In genomic region chr17:53478066-53478857, GRCm38 (mm10) we compare ENCODE assay signal across 8 mouse cellular contexts. TPM values are rescaled to one million over a fixed set of nuclear protein-coding genes. Genes with fewer than 3 reads are reported as not detected.
DNase-seq lines count a peak whose midpoint lies in the region; ATAC-seq and TF ChIP-seq lines count a peak whose summit lies in the region.

No protein-coding gene starts in this region.

- H3K4me3 ChIP-seq in cerebellum, adult 2 months (replicated peaks; ENCODE audit: insufficient read depth, low read depth, low read length) = peak overlapping the region; percentile 90
- H3K4me3 ChIP-seq in forebrain, embryonic 14.5 days (ENCODE audit: low read depth, low read length) = peak overlapping the region; percentile 93
- peak overlapping the region; percentile 99 for H3K4me3 ChIP-seq in liver, embryonic 13.5 days (replicated peaks)
- peak overlapping the region; percentile 83 for H3K4me3 ChIP-seq in stomach, embryonic 16.5 days (replicated peaks; ENCODE audit: low read length)

- H3K27ac ChIP-seq in cerebellum, adult 2 months (ENCODE audit: insufficient read depth, low read length) = peak overlapping the region; percentile 73
- H3K27ac ChIP-seq in forebrain, embryonic 14.5 days (ENCODE audit: low read depth, low read length) = peak overlapping the region; percentile 98
- H3K27ac ChIP-seq in liver, embryonic 13.5 days = peak overlapping the region; percentile 100
- peak overlapping the region; percentile 99 for H3K27ac ChIP-seq in stomach, embryonic 16.5 days (ENCODE audit: low read length)

- DNase-seq in cerebellum, adult 2 months = no peak
- no peak for DNase-seq in cerebellum, adult 11 months
- DNase-seq in ES-CJ7 (ENCODE audit: low read depth, low spot score) = peak; percentile 28
- peak; percentile 5 for DNase-seq in forebrain, embryonic 14.5 days (ENCODE audit: low spot score)
- DNase-seq in liver, embryonic 13.5 days = peak; percentile 8
- DNase-seq in ovary, postnatal 36 days (ENCODE audit: low spot score) = no peak
- DNase-seq in right cerebral cortex, postnatal 25 days = no peak

- H3K27me3 ChIP-seq in cerebellum, adult 2 months (ENCODE audit: control insufficient read depth, insufficient read depth, low read length) = no peaks in the 10 kb centered on the region
- H3K27me3 ChIP-seq in forebrain, embryonic 14.5 days (replicated peaks; ENCODE audit: control insufficient read depth, insufficient read depth, low read length) = no peaks in the 10 kb centered on the region
- no peaks in the 10 kb centered on the region for H3K27me3 ChIP-seq in liver, embryonic 13.5 days
- H3K27me3 ChIP-seq in stomach, embryonic 16.5 days (ENCODE audit: control insufficient read depth, insufficient read depth, low read length) = no peaks in the 10 kb centered on the region

- TF ChIP-seq CTCF in cerebellum, adult 2 months (IDR thresholded peaks at IDR 0.05; ENCODE audit: borderline replicate concordance, insufficient read depth, low read depth, low read length) = no peak

- peak overlapping the region; percentile 58 for H3K4me2 ChIP-seq in forebrain, embryonic 14.5 days (ENCODE audit: low read length)
- H3K4me2 ChIP-seq in liver, embryonic 13.5 days = peak overlapping the region; percentile 86
- peak overlapping the region; percentile 75 for H3K4me2 ChIP-seq in stomach, embryonic 16.5 days (ENCODE audit: low read depth, low read length)

- H3K4me1 ChIP-seq in cerebellum, adult 2 months (ENCODE audit: control insufficient read depth, insufficient read depth, low read length) = peaks cover 5% of the 10 kb centered on the region; the same call in 1 of the 2 replicates
- peaks cover 20% of the 10 kb centered on the region for H3K4me1 ChIP-seq in forebrain, embryonic 14.5 days (ENCODE audit: control insufficient read depth, insufficient read depth, low read length)
- H3K4me1 ChIP-seq in liver, embryonic 13.5 days (replicated peaks) = peaks cover 36% of the 10 kb centered on the region
- peaks cover 15% of the 10 kb centered on the region for H3K4me1 ChIP-seq in stomach, embryonic 16.5 days (ENCODE audit: control insufficient read depth, insufficient read depth, low read length)

- H3K36me3 ChIP-seq in forebrain, embryonic 14.5 days (ENCODE audit: control insufficient read depth, insufficient read depth, low read length) = no peaks in the 10 kb centered on the region
- no peaks in the 10 kb centered on the region for H3K36me3 ChIP-seq in liver, embryonic 13.5 days
- no peaks in the 10 kb centered on the region for H3K36me3 ChIP-seq in stomach, embryonic 16.5 days (ENCODE audit: control insufficient read depth, insufficient read depth, low read length)

- WGBS in cerebellum, adult 2 months = 8% methylated on average over 15 of the region's 15 CpGs
- WGBS in forebrain, embryonic 14.5 days = 6% methylated on average over 15 of the region's 15 CpGs
- WGBS in liver, embryonic 13.5 days (ENCODE audit: insufficient replicate concordance) = 7% methylated on average over 15 of the region's 15 CpGs
- WGBS in stomach, embryonic 16.5 days = 6% methylated on average over 15 of the region's 15 CpGs

- ATAC-seq in forebrain, embryonic 14.5 days = no peak
- peak; percentile 30; the same call in 1 of the 2 replicates for ATAC-seq in liver, embryonic 13.5 days (ENCODE audit: low read depth)
- ATAC-seq in stomach, embryonic 16.5 days (ENCODE audit: insufficient read depth, low FRiP score) = no peak

- peak overlapping the region; percentile 92 for H3K9ac ChIP-seq in forebrain, embryonic 14.5 days (ENCODE audit: low read length)
- peak overlapping the region; percentile 85 for H3K9ac ChIP-seq in liver, embryonic 13.5 days
- H3K9ac ChIP-seq in stomach, embryonic 16.5 days (ENCODE audit: low read length) = peak overlapping the region; percentile 86

- no peak for TF ChIP-seq POLR2A in cerebellum, adult 2 months (IDR thresholded peaks at IDR 0.05; ENCODE audit: borderline replicate concordance, insufficient read depth, low read length)

- no peaks in the 10 kb centered on the region for H3K9me3 ChIP-seq in forebrain, embryonic 14.5 days (replicated peaks; ENCODE audit: control insufficient read depth, low read length)
- H3K9me3 ChIP-seq in liver, embryonic 13.5 days (replicated peaks) = no peaks in the 10 kb centered on the region
- H3K9me3 ChIP-seq in stomach, embryonic 16.5 days (replicated peaks; ENCODE audit: control insufficient read depth, low read length) = no peaks in the 10 kb centered on the region

RNA-seq across cellular contexts. Expression of gene Rab5a, which starts 0.8 kb away (rescaled TPM):
- polyA plus RNA-seq in cerebellum, adult 2 months (2012; rRNA removed) = 90.1 and 98.1 TPM in 2 replicates
- 81.6 and 101 TPM in 2 replicates for polyA plus RNA-seq in forebrain, embryonic 14.5 days (2014; fragmentation: Nextera tagmentation; extraction: Ambion mirVana)
- 32.8 and 40.0 TPM in 2 replicates for polyA plus RNA-seq in liver, embryonic 13.5 days (2015; fragmentation: Nextera tagmentation; extraction: Ambion mirVana)
- polyA plus RNA-seq in stomach, embryonic 16.5 days (2015; fragmentation: Nextera tagmentation; extraction: Ambion mirVana) = 68.7 and 78.0 TPM in 2 replicates

RNA-seq across cellular contexts. Expression of gene Efhb, which starts 15.1 kb away (rescaled TPM):
- 0.32 and 0.34 TPM in 2 replicates for polyA plus RNA-seq in cerebellum, adult 2 months (2012; rRNA removed)
- 0.66 and 1.1 TPM in 2 replicates for polyA plus RNA-seq in forebrain, embryonic 14.5 days (2014; fragmentation: Nextera tagmentation; extraction: Ambion mirVana)
- polyA plus RNA-seq in liver, embryonic 13.5 days (2015; fragmentation: Nextera tagmentation; extraction: Ambion mirVana) = not detected in 2 replicates
- 0.57 and 0.75 TPM in 2 replicates for polyA plus RNA-seq in stomach, embryonic 16.5 days (2015; fragmentation: Nextera tagmentation; extraction: Ambion mirVana)

Comparison
In these comparisons a context has a peak if more than half of its experiments do, and no peak if none do; other contexts are left out.
1. DNase-seq: peak in ES-CJ7 (single experiment), forebrain, embryonic 14.5 days (single experiment) and liver, embryonic 13.5 days (single experiment); none in cerebellum, adult 2 months (0 of 2), cerebellum, adult 11 months (single experiment), ovary, postnatal 36 days (single experiment) and right cerebral cortex, postnatal 25 days (single experiment).
2. Peak in every context shown above with its lines, with median percentiles within 50 percentile points of each other: H3K27ac ChIP-seq, H3K4me3 ChIP-seq, H3K4me2 ChIP-seq and H3K9ac ChIP-seq.